Mouse (Mus musculus) gastrocnemius, postnatal 36 days (tissue): Measurements from ENCODE around the gene Ccdc81. TPM values are rescaled to one million over a fixed set of nuclear protein-coding genes. Genes with fewer than 3 reads are reported as not detected.

Experiments
- DNase-seq, 2 experiments: peaks; one replicate each; pipeline ENCODE4 v3.0.0; 2022
- intact Hi-C: fragments of 180-260 bp; cut with DNase I; formaldehyde crosslinking; loops from one replicate; pipeline ENCODE4 v1.15.1; 2025
- total RNA-seq, 2 experiments: library from RNA; stranded (reverse); gene quantifications; 2 replicates each; pipeline ENCODE4 v1.2.3; 2021

Gene Ccdc81
- total RNA-seq, 2 experiments from 2014 or later: not detected

- intact Hi-C loops: no loop called here
- DNase-seq: no peak
Measured at GRCm38 (mm10) chr7:89879686-89880085, 23.7 kb downstream of the Ccdc81 start.

- intact Hi-C loops: no loop called here
- no peak for DNase-seq
Measured at GRCm38 (mm10) chr7:89867221-89867620, 36.2 kb downstream of the Ccdc81 start.

GRCm38 (mm10) chr7:89864769-89865168, 38.7 kb downstream of the Ccdc81 start:
- DNase-seq: no peak
- intact Hi-C loops: no loop called here

GRCm38 (mm10) chr7:89856440-89857217, 46.8 kb downstream of the Ccdc81 start:
- intact Hi-C loops: no loop called here
- peak; percentile 26 to 34 for DNase-seq

- DNase-seq: no peak
- intact Hi-C loops: no loop called here
Measured at GRCm38 (mm10) chr7:89855196-89855595, 48.2 kb downstream of the Ccdc81 start.

GRCm38 (mm10) chr7:89853131-89853530, 50.3 kb downstream of the Ccdc81 start:
- intact Hi-C loops: no loop called here
- DNase-seq: no peak

GRCm38 (mm10) chr7:89852158-89853095, 51.0 kb downstream of the Ccdc81 start:
- no peak for DNase-seq
- intact Hi-C loops: no loop called here

- DNase-seq: no peak
- intact Hi-C loops: no loop called here
Measured at GRCm38 (mm10) chr7:89850510-89850909, 52.9 kb downstream of the Ccdc81 start.

- intact Hi-C loops: no loop called here
Measured at GRCm38 (mm10) chr7:89845669-89846068, 57.8 kb downstream of the Ccdc81 start.

GRCm38 (mm10) chr7:89843533-89843932, 59.9 kb downstream of the Ccdc81 start:
- DNase-seq: no peak
- intact Hi-C loops: no loop called here

More at GRCm38 (mm10) chr7:89845669-89846068, 57.8 kb downstream of the Ccdc81 start:
- no peak for DNase-seq

- DNase-seq: no peak
- intact Hi-C loops: no loop called here
Measured at GRCm38 (mm10) chr7:89843121-89843520, 60.3 kb downstream of the Ccdc81 start.

- no peak for DNase-seq
- intact Hi-C loops: loop anchor here (1.0 kb wide), 1 partner anchor 342 kb away; no protein-coding TSS in a partner anchor
Measured at GRCm38 (mm10) chr7:89842404-89842715, 61.1 kb downstream of the Ccdc81 start.

- intact Hi-C loops: loop anchor here (1.0 kb wide), 1 partner anchor 342 kb away; no protein-coding TSS in a partner anchor
- peak; percentile 73 to 75 for DNase-seq
Measured at GRCm38 (mm10) chr7:89841670-89842403, 61.6 kb downstream of the Ccdc81 start.

GRCm38 (mm10) chr7:89839721-89840120, 63.7 kb downstream of the Ccdc81 start:
- intact Hi-C loops: no loop called here
- DNase-seq: no peak

GRCm38 (mm10) chr7:89837841-89838240, 65.6 kb downstream of the Ccdc81 start:
- no peak for DNase-seq

GRCm38 (mm10) chr7:89836676-89837075, 66.8 kb downstream of the Ccdc81 start:
- intact Hi-C loops: no loop called here
- DNase-seq: no peak

More at GRCm38 (mm10) chr7:89837841-89838240, 65.6 kb downstream of the Ccdc81 start:
- intact Hi-C loops: no loop called here

- intact Hi-C loops: no loop called here
Measured at GRCm38 (mm10) chr7:89835566-89835965, 67.9 kb downstream of the Ccdc81 start.

GRCm38 (mm10) chr7:89833521-89833920, 69.9 kb downstream of the Ccdc81 start:
- intact Hi-C loops: no loop called here

More at GRCm38 (mm10) chr7:89835566-89835965, 67.9 kb downstream of the Ccdc81 start:
- no peak for DNase-seq

GRCm38 (mm10) chr7:89829201-89829600, 74.2 kb downstream of the Ccdc81 start:
- intact Hi-C loops: no loop called here
- DNase-seq: no peak

More at GRCm38 (mm10) chr7:89833521-89833920, 69.9 kb downstream of the Ccdc81 start:
- DNase-seq: no peak

GRCm38 (mm10) chr7:89828436-89829065, 74.9 kb downstream of the Ccdc81 start:
- intact Hi-C loops: no loop called here
- no peak for DNase-seq
